Mouse (Mus musculus) forebrain, postnatal 0 days (tissue): ENCODE data around the gene Gsk3b. TPM values are rescaled to one million over a fixed set of nuclear protein-coding genes. Genes with fewer than 3 reads are reported as not detected.

Experiments
- ATAC-seq: fragments of 200-750 bp; cut with Nextera tagmentation; 2 replicates; pipeline ENCODE4 v1.8.0; 2017; ENCODE audit warnings: mild to moderate bottlenecking, moderate library complexity
- DNase-seq: peaks from one replicate; pipeline ENCODE4 v3.0.0-alpha.2; 2015
- H3K27ac ChIP-seq: fragments of 300-500 bp; sonication (generic); 2 replicates; pipeline ENCODE4 v1.5.1; 2014; ENCODE audit warnings: low read depth, mild to moderate bottlenecking, antibody characterized with exemption, low read length, moderate library complexity, mixed read lengths
- H3K27me3 ChIP-seq: fragments of 300-500 bp; sonication (generic); 2 replicates; pipeline ENCODE4 v1.6.1; 2014; ENCODE audit warnings: mild to moderate bottlenecking, low read length, mixed read lengths; ENCODE audit not compliant: insufficient read depth
- H3K36me3 ChIP-seq: fragments of 300-500 bp; sonication (generic); 2 replicates; pipeline ENCODE4 v1.6.1; 2014; ENCODE audit warnings: mild to moderate bottlenecking, moderate library complexity; ENCODE audit not compliant: insufficient read depth
- H3K4me1 ChIP-seq: fragments of 300-500 bp; sonication (generic); 2 replicates; pipeline ENCODE4 v1.6.1; 2014; ENCODE audit warnings: antibody characterized with exemption; ENCODE audit not compliant: insufficient read depth
- H3K4me2 ChIP-seq: fragments of 300-500 bp; sonication (generic); 2 replicates; pipeline ENCODE4 v1.6.1; 2014; ENCODE audit warnings: low read depth, mild to moderate bottlenecking, moderate library complexity
- H3K4me3 ChIP-seq: fragments of 300-500 bp; sonication (generic); 2 replicates; pipeline ENCODE4 v1.5.1; 2014; ENCODE audit warnings: low read depth, low read length, mixed read lengths
- H3K9ac ChIP-seq: fragments of 300-500 bp; sonication (generic); 2 replicates; pipeline ENCODE4 v1.6.1; 2014; ENCODE audit warnings: mild to moderate bottlenecking
- H3K9me3 ChIP-seq: fragments of 300-500 bp; sonication (generic); 2 replicates; pipeline ENCODE4 v1.6.1; 2016; ENCODE audit warnings: low read length
- CTCF ChIP-seq: sonication (generic); IDR thresholded peaks from 2 replicates; pipeline ENCODE4 v1.5.1; 2016; ENCODE audit warnings: antibody characterized with exemption, control low read depth, low read depth
- WGBS: fragments of 180-500 bp; shearing (Covaris S2); extraction: QIAGEN DNeasy Blood & Tissue Kit; methylation state at CpG from one replicate; pipeline ENCODE4 v1.1.7; 2014; 5-methylcytosine and 5-hydroxymethylcytosine counted together
- polyA plus RNA-seq: library from polyadenylated mRNA; unstranded; fragments of >200 nt; fragmentation: Nextera tagmentation; extraction: Ambion mirVana; gene quantifications from 2 replicates; pipeline ENCODE4 v1.2.1, GENCODE M21; 2015
- total RNA-seq: library from RNA; depleted of rRNA; stranded (reverse); fragments of >200 nt; gene quantifications from 2 replicates; pipeline ENCODE4 v1.2.3, GENCODE M21; 2014; rRNA removed

Gsk3b gene
- total and polyA plus RNA-seq, 2 experiments from 2014 or later = 132 to 141 TPM

GRCm38 (mm10) chr16:38288851-38289250 lies 200.1 kb downstream of the Gsk3b start:
- Histone ChIP-seq H3K36me3 (no peaks in the 10 kb centered on the region), H3K9ac (no peak overlapping the region), H3K27me3 (no peaks in the 10 kb centered on the region), H3K4me3 (no peak overlapping the region), H3K4me2 (no peak overlapping the region), H3K9me3 (no peaks in the 10 kb centered on the region), H3K4me1 (no peaks in the 10 kb centered on the region), H3K27ac (no peak overlapping the region)
- 38% methylated on average over 6 of the region's 6 CpGs for WGBS
- TF ChIP-seq CTCF = no peak
- no peak for DNase-seq
- no peak for ATAC-seq

DNA sequence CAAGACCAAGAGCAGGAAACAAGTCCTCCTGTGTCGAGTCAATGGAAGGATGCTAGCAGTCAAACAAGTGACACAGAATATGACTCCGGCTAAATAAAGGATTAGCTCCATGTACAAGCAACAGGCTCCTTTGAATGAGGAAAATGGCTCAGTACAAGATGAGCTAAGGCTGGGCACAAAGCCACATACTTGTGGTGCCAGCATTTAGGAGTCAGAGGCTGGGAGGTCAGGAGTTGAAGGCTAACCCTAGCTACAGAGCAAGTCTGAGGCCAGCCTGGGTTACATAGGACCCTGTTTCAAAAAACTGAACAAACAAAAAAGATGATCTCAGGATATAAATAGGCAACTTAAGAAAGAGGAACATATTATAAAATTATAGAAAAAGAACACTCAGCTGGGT lies 201.3 kb downstream of the Gsk3b start:
- Histone ChIP-seq H3K4me3 (no peak overlapping the region), H3K4me1 (no peaks in the 10 kb centered on the region), H3K27ac (no peak overlapping the region), H3K27me3 (no peaks in the 10 kb centered on the region), H3K36me3 (no peaks in the 10 kb centered on the region), H3K9me3 (no peaks in the 10 kb centered on the region), H3K9ac (no peak overlapping the region), H3K4me2 (no peak overlapping the region)
- DNase-seq (no peak), ATAC-seq (no peak)
- 58% methylated on average over 2 of the region's 2 CpGs for WGBS
- TF ChIP-seq CTCF = no peak

DNA sequence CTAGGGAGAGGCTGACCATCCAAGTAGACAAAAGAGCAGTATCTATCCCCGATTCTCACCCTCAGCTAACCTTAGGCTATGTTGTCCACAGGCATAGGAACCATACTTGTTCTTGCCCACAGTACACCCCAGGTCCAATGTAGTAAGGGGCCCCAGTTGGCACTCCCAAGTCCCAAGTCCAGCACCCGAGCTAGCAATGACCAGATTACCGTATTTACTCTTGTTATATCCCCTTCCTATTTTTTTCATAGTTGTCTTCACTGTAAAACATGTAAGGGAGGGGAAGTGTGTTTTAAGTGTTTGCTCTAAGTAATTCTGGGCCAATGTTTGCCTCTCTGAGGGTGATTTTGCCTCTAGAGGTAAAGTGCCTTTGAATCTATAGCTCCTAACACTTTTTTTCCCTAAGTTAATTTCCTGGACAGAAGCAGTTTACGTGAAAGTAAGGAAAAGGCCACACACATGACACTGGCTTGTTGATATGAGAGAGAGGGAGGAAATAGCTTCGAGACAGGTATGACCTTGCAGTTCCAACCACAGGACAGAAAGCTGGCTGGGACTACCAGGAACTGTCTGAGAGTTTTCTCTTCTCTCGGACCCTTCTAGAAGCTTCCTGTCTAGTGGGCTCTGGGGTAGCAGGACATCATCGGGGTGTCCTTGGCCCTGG lies 206.0 kb downstream of the Gsk3b start, which contains the start of gene Nr1i2:
Nr1i2 (minus strand) TSS at position 140 of the 664 bp plus-strand sequence.
- Histone ChIP-seq H3K36me3 (no peaks in the 10 kb centered on the region), H3K4me1 (no peaks in the 10 kb centered on the region), H3K27me3 (no peaks in the 10 kb centered on the region), H3K9ac (no peak within 1 kb of the TSS), H3K27ac (no peak within 1 kb of the TSS), H3K4me2 (no peak within 1 kb of the TSS), H3K4me3 (no peak within 1 kb of the TSS), H3K9me3 (no peaks in the 10 kb centered on the region)
- DNase-seq (no peak), ATAC-seq (no peak)
- no peak for TF ChIP-seq CTCF
- WGBS = 70% methylated on average over 7 of the region's 7 CpGs

DNA sequence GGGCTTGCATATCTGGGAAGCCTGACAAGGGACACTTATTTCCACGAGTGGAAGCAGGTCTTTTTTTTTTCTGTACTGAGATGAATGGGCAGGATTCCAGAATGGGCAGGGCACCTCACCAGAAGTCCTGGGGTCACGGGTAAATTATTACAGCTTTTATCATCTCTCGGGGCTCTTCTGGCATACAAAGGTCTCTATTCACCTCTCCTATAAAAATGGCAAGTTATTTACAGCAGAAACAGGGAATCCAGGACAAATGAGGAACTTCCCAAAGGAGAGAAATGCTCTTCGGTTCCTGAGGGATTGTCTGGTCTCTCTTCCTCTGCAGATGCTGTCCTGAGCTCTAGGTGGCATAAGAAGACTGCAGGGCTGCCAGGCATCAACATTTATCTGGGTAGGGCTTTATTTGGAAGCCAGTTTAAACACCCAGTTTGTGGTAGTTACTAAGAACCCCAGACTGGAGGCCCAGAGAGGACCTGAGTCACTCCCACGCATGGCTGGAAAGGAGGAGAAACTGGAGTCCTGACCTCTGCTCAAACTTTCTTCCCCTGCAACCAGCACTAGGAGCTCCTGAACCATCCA lies 206.6 kb downstream of the Gsk3b start:
- Histone ChIP-seq H3K4me2 (no peak overlapping the region), H3K9me3 (no peaks in the 10 kb centered on the region), H3K36me3 (no peaks in the 10 kb centered on the region), H3K27ac (no peak overlapping the region), H3K9ac (no peak overlapping the region), H3K27me3 (no peaks in the 10 kb centered on the region), H3K4me3 (no peak overlapping the region), H3K4me1 (no peaks in the 10 kb centered on the region)
- ATAC-seq (no peak), DNase-seq (no peak)
- peak; percentile 26 for TF ChIP-seq CTCF
- 48% methylated on average over 5 of the region's 5 CpGs for WGBS

Other genes starting within 250 kb of the Gsk3b start
- gene Gm36028, start 227.9 kb upstream of the Gsk3b start, total RNA-seq = not detected in 2 replicates
- 0.21 and 0.28 TPM in 2 replicates for gene Gm36028, start 227.9 kb upstream of the Gsk3b start, polyA plus RNA-seq
- 66.5 and 97.5 TPM in 2 replicates for gene Lrrc58, start 220.6 kb upstream of the Gsk3b start, total RNA-seq
- gene Lrrc58, start 220.6 kb upstream of the Gsk3b start, polyA plus RNA-seq = 28.3 and 43.7 TPM in 2 replicates
- gene Gpr156, start 172.5 kb upstream of the Gsk3b start, total RNA-seq = 2.8 and 3.3 TPM in 2 replicates
- gene Gpr156, start 172.5 kb upstream of the Gsk3b start, polyA plus RNA-seq = 1.5 and 2.3 TPM in 2 replicates
- gene Nr1i2, start 205.8 kb downstream of the Gsk3b start, total RNA-seq = not detected in 2 replicates
- gene Nr1i2, start 205.8 kb downstream of the Gsk3b start, polyA plus RNA-seq = not detected in 2 replicates